Mouse (Mus musculus) myocyte (in vitro differentiated cells): ENCODE data around the gene Crebrf. TPM values are rescaled to one million over a fixed set of nuclear protein-coding genes. Genes with fewer than 3 reads are reported as not detected.

Experiments
- H3K27me3 ChIP-seq: one replicate; pipeline ENCODE4 v1.6.1; 2011; ENCODE audit not compliant: control insufficient read depth, insufficient read depth, insufficient read length
- H3K36me3 ChIP-seq: one replicate; pipeline ENCODE4 v1.6.1; 2011; ENCODE audit not compliant: control insufficient read depth, insufficient read depth
- H3K4me2 ChIP-seq: one replicate; pipeline ENCODE4 v1.6.1; 2011; ENCODE audit warnings: low read depth, control low read depth
- H3K4me3 ChIP-seq: one replicate; pipeline ENCODE4 v1.5.1; 2011; ENCODE audit warnings: mild to moderate bottlenecking, control low read depth, moderate library complexity
- H3K79me2 ChIP-seq: one replicate; pipeline ENCODE4 v1.6.1; 2011; ENCODE audit not compliant: control insufficient read depth, insufficient read depth
- H3ac ChIP-seq: one replicate; pipeline ENCODE4 v1.6.1; 2011; ENCODE audit not compliant: control insufficient read depth, insufficient read length
- CEBPB ChIP-seq: IDR thresholded peaks from 2 replicates; pipeline ENCODE4 v1.6.1; 2011; ENCODE audit warnings: mild to moderate bottlenecking, moderate library complexity; ENCODE audit not compliant: poor library complexity, insufficient read depth, severe bottlenecking
- E2F4 ChIP-seq: IDR thresholded peaks from one replicate; pipeline ENCODE4 v1.6.1; 2011; ENCODE audit warnings: mild to moderate bottlenecking, control low read depth, moderate library complexity; ENCODE audit not compliant: insufficient read depth
- MAX ChIP-seq: IDR thresholded peaks from one replicate; pipeline ENCODE4 v1.6.1; 2011; ENCODE audit warnings: low read depth, mild to moderate bottlenecking, control low read depth
- MYOD1 ChIP-seq, 3 experiments: IDR thresholded peaks; one replicate each; pipeline ENCODE4 v1.6.1; 2011; ENCODE audit warnings: control low read depth in 2 of 3, low read depth in 2 of 3, mild to moderate bottlenecking in 2 of 3, moderate library complexity in 1 of 3; ENCODE audit not compliant: insufficient read length in 2 of 3, control insufficient read depth in 1 of 3
- MYOG ChIP-seq, 3 experiments: IDR thresholded peaks; one replicate each; pipeline ENCODE4 v1.6.1; 2011; ENCODE audit warnings: control low read depth in 2 of 3, low read depth in 2 of 3, mild to moderate bottlenecking in 2 of 3; ENCODE audit not compliant: insufficient read length in 2 of 3, control insufficient read depth in 1 of 3, insufficient read depth in 1 of 3
- POLR2A ChIP-seq: IDR thresholded peaks from one replicate; pipeline ENCODE4 v1.6.1; 2011; ENCODE audit warnings: low read depth, mild to moderate bottlenecking, control low read depth, moderate library complexity; ENCODE audit not compliant: insufficient read length
- POLR2AphosphoS2 ChIP-seq: IDR thresholded peaks from one replicate; pipeline ENCODE4 v1.6.1; 2011; ENCODE audit warnings: low read depth, control low read depth; ENCODE audit not compliant: insufficient read length
- REST ChIP-seq: IDR thresholded peaks from one replicate; pipeline ENCODE4 v1.6.1; 2011; ENCODE audit warnings: mild to moderate bottlenecking, control low read depth, moderate library complexity; ENCODE audit not compliant: insufficient read depth, insufficient read length
- SRF ChIP-seq: IDR thresholded peaks from one replicate; pipeline ENCODE4 v1.6.1; 2011; ENCODE audit warnings: low read depth; ENCODE audit not compliant: control insufficient read depth, insufficient read length
- TCF12 ChIP-seq: IDR thresholded peaks from one replicate; pipeline ENCODE4 v1.6.1; 2011; ENCODE audit warnings: mild to moderate bottlenecking, control low read depth; ENCODE audit not compliant: poor library complexity, insufficient read depth, severe bottlenecking
- TCF3 ChIP-seq: IDR thresholded peaks from one replicate; pipeline ENCODE4 v1.6.1; 2011; ENCODE audit warnings: low read depth, control low read depth; ENCODE audit not compliant: insufficient read length
- USF1 ChIP-seq: IDR thresholded peaks from one replicate; pipeline ENCODE4 v1.6.1; 2011; ENCODE audit warnings: low read depth, mild to moderate bottlenecking, control low read depth, moderate library complexity
- polyA plus RNA-seq: library from polyadenylated mRNA; unstranded; fragments of >200 nt; fragmentation: generic; extraction: Trizol; gene quantifications from one replicate; pipeline ENCODE4 v1.2.1, GENCODE M21; 2012; ENCODE audit warnings: missing spikeins

The Crebrf gene
- polyA plus RNA-seq, 1 experiment: 2.2 TPM

DNA sequence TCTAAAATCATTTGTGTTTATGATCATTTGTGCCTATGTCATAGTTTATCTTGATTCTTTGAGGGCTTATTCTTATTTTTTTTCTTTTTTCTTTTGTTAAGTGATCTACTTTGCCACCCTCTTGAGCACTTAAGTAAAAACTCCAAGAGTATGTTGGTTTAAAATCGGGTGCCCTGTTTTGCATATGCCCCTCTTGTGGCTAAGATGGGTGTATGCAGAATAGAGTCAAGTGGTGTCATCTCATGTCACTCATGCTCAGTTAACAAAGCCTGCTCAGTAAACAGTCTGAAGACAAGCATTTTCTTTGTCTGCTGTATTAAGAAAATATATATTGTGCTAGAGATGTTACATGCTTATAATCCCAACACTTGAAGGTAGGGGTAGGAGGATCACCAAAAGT, 27.8 kb downstream of the Crebrf start:
- TF ChIP-seq CEBPB (no peak), POLR2A (no peak), MYOD1 (IDR thresholded peaks at IDR 0.05; ENCODE audit: control insufficient read depth in 1 of 3, insufficient read length in 2 of 3, low read depth in 2 of 3) (no peak), POLR2AphosphoS2 (no peak), SRF (no peak), TCF3 (no peak)
- Histone ChIP-seq H3K27me3 (no peaks in the 10 kb centered on the region), H3K4me3 (no peak overlapping the region), H3K36me3 (no peaks in the 10 kb centered on the region), H3K79me2 (no peaks in the 10 kb centered on the region), H3K4me2 (no peak overlapping the region), H3ac (no peak overlapping the region)

DNA sequence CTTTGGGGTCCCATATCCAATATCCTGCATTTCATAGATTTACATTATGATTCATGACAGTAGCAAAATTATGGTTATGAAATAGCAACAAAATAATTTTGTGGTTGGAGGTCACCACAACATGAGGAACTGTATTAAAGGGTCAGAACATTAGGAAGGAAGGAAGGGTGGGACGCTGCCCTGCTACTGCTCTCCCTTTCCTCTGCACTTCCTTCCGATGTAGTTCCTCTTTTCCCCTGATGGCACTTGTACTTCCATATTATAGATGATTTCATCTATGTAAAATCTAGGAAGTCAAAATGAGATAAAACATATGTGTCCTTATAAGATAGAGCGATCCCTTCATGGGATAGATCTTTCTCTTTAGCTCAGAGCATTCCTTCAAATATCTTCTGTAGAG, 34.5 kb downstream of the Crebrf start:
- H3K27me3 ChIP-seq: no peaks in the 10 kb centered on the region
- no peak overlapping the region for H3ac ChIP-seq
- no peaks in the 10 kb centered on the region for H3K79me2 ChIP-seq
- no peaks in the 10 kb centered on the region for H3K36me3 ChIP-seq
- no peak overlapping the region for H3K4me2 ChIP-seq
- TF ChIP-seq E2F4: no peak
- no peak for TF ChIP-seq REST
- no peak for TF ChIP-seq POLR2AphosphoS2
- TF ChIP-seq TCF12: no peak
- no peak for TF ChIP-seq MAX
- no peak for TF ChIP-seq POLR2A
- no peak for TF ChIP-seq CEBPB
- TF ChIP-seq USF1: no peak
- no peak for TF ChIP-seq SRF
- no peak for TF ChIP-seq MYOD1 (IDR thresholded peaks at IDR 0.05; ENCODE audit: control insufficient read depth in 1 of 3, insufficient read length in 2 of 3, low read depth in 2 of 3)
- no peak for TF ChIP-seq TCF3
- no peak overlapping the region for H3K4me3 ChIP-seq

DNA sequence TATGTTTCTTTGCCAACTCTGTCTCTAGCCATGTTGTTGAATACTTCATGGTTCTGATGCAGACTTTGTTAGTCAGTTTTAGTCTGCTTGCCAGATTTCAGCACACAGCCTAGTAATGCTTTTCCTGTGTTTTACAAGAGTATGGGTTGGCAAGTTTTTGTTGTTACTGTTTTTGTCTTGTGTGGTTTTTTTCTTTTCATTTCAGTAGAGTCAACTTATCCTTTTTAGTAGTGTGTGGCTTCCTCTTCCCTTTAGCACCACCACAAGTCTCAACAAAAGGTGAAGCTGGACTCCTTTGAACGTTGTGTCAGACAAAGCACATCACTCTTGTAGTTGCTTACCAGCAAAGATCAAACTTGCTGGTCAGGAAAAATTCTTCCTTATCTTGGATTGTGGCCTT, 36.8 kb downstream of the Crebrf start:
- Histone ChIP-seq H3K27me3 (no peaks in the 10 kb centered on the region), H3ac (no peak overlapping the region), H3K36me3 (no peaks in the 10 kb centered on the region), H3K79me2 (no peaks in the 10 kb centered on the region), H3K4me2 (no peak overlapping the region), H3K4me3 (no peak overlapping the region)
- TF ChIP-seq MYOG (IDR thresholded peaks at IDR 0.05; ENCODE audit: control insufficient read depth in 1 of 3, insufficient read depth in 1 of 3, insufficient read length in 2 of 3, low read depth in 2 of 3): no peak
- TF ChIP-seq E2F4: no peak
- no peak for TF ChIP-seq SRF
- TF ChIP-seq POLR2A: no peak
- TF ChIP-seq MYOD1 (IDR thresholded peaks at IDR 0.05; ENCODE audit: control insufficient read depth in 1 of 3, insufficient read length in 2 of 3, low read depth in 2 of 3): no peak
- TF ChIP-seq USF1: no peak

DNA sequence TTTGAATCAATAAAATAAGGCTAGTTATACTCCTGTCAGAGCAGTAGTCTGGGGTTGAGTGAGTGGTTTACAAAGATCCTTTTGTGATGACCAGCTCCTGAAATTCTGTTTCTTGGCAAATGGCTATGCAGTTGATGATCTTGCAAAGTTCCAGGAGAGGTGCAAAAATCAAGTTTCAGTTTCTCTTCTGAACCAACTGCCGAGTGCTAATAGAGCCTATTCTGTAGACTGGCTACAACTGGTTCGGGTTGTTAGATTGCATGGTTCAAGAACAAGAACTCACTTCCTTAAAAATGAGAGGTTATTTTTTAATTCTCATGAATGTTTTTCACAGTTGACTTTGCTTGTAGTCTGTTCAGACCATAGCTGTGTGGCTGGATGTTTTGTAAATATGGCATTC, 38.0 kb downstream of the Crebrf start:
- peak overlapping the region; percentile 47 for H3K4me2 ChIP-seq
- no peaks in the 10 kb centered on the region for H3K79me2 ChIP-seq
- TF ChIP-seq TCF3: no peak
- peaks cover 3% of the 10 kb centered on the region for H3K36me3 ChIP-seq
- no peak overlapping the region for H3ac ChIP-seq
- no peak overlapping the region for H3K4me3 ChIP-seq
- H3K27me3 ChIP-seq: no peaks in the 10 kb centered on the region

DNA sequence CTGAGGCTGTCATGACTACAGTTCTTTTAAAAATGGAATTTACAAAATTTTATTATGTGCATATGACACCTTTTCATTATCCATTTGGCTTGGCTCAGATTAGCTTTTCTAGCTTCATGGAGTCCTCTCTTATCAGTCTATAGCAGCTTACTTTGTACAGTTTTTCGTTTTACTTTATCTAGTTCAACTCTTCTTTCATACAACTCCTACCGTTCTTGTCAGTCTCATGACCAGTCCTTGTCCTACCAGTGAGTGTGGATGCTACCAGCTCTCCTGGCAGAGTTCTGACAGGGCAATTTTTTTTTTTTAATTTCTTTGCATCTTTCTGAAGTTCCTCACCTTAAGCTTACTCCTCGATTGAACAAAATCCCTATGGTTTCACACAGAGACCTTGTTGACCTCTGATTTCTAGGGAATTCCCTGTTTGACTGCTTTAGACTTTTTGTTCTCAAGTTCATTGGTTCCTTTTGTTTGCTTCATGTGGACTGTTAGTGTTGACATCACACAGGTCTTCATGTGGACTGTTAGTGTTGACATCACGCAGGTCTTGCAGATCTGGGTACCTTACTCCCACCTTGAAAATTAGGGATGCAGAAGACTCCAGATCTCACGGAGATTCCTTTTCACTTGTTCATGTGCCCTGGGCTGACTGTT, 51.8 kb downstream of the Crebrf start:
- TF ChIP-seq POLR2A: no peak
- TF ChIP-seq REST: no peak
- no peak for TF ChIP-seq MYOG (IDR thresholded peaks at IDR 0.05; ENCODE audit: control insufficient read depth in 1 of 3, insufficient read depth in 1 of 3, insufficient read length in 2 of 3, low read depth in 2 of 3)
- TF ChIP-seq TCF12: no peak
- no peak for TF ChIP-seq USF1
- TF ChIP-seq MAX: no peak
- TF ChIP-seq E2F4: no peak
- no peak for TF ChIP-seq MYOD1 (IDR thresholded peaks at IDR 0.05; ENCODE audit: control insufficient read depth in 1 of 3, insufficient read length in 2 of 3, low read depth in 2 of 3)
- TF ChIP-seq TCF3: no peak
- TF ChIP-seq POLR2AphosphoS2: no peak
- TF ChIP-seq SRF: no peak
- TF ChIP-seq CEBPB: no peak
- Histone ChIP-seq H3ac (no peak overlapping the region), H3K4me2 (no peak overlapping the region), H3K27me3 (no peaks in the 10 kb centered on the region), H3K36me3 (peaks cover 7% of the 10 kb centered on the region), H3K79me2 (no peaks in the 10 kb centered on the region), H3K4me3 (no peak overlapping the region)
